Comparison of ENCODE assay signal across 8 mouse cellular contexts in the genomic region with DNA sequence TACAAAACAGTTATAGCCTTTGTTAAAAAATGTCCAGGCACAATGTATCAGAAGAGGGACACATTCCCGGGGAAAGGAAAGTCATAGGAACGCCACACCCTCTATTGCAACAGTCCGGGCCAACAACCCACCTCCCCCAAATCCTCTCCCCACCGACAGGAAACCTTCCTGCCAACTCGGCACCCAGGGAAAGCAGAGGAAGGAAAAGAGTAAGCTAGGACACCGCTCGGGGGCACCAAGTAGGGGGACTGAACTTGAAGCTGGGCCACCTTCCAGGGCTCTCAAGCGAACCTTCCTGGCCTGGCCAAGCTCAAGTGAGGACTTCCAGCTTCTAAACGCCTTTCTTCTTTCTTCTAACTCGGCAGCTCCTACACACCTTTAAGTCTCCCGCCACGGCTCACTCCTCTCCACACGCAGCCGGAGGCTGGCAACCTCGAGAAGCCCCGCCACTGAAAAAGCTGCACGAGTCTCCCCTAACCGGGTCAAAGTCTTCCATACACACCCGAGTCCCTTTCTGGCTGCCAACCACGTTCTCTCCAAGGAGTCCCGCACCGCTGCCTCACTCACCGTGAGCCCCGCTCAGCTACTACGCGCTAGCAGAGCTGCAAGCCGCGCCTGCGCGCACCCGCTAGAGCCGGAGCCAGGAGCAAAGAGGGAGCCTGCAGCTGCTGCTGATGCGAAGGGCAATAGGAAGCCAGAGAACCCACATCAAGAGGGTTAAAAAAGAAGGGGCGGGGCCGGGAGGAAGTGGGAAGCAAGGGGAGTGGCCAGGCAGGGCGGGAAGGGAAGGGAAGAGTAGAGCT. TPM values are rescaled to one million over a fixed set of nuclear protein-coding genes. Genes with fewer than 3 reads are reported as not detected.
DNase-seq lines count a peak whose midpoint lies in the region; ATAC-seq and TF ChIP-seq lines count a peak whose summit lies in the region.

Gene Prrg1 (minus strand): TSS at position 695 of the 803 bp plus-strand sequence.

- peak within 1 kb of the TSS; percentile 48 for H3K27ac ChIP-seq in cortical plate, adult 2 months (ENCODE audit: insufficient read depth, low read length)

- no peaks in the 10 kb centered on the region for H3K4me1 ChIP-seq in cortical plate, adult 2 months (ENCODE audit: control insufficient read depth, insufficient read depth, low read length)

- TF ChIP-seq POLR2A in cortical plate, adult 2 months (IDR thresholded peaks at IDR 0.05; ENCODE audit: extremely low read depth, insufficient read depth, low read length), result 0 out of 2 replicates have a peak, but pooled peaks have one; percentile 29

- ATAC-seq in activated CD4-positive, CD25-positive, alpha-beta regulatory T cell, adult 4 months, result peak; percentile 76
- peak; percentile 99 for ATAC-seq in megakaryocyte-erythroid progenitor cell, adult 5-6 weeks (replicated peaks; ENCODE audit: low FRiP score, low TSS enrichment, poor library complexity, severe bottlenecking)

- TF ChIP-seq CTCF in cortical plate, adult 2 months (IDR thresholded peaks at IDR 0.05; ENCODE audit: extremely low read depth, insufficient read depth, low read length), result no peak

- peak; percentile 72 for DNase-seq in gastrocnemius, postnatal 10 days
- peak; percentile 59 for DNase-seq in induced T-regulatory cell, adult 2 months (ENCODE audit: low read depth)
- DNase-seq in left cerebral cortex, postnatal 14 days (ENCODE audit: low spot score in 2 of 2), result peak; percentile 35 to 61
- DNase-seq in right cerebral cortex, postnatal 4 days, result peak; percentile 61
- peak; percentile 70 for DNase-seq in yolk sac, embryonic 10.5 days (ENCODE audit: low spot score)

- H3K4me3 ChIP-seq in cortical plate, adult 2 months (ENCODE audit: insufficient read depth, low read length), result peak within 1 kb of the TSS; percentile 50

- intact Hi-C loops in left cerebral cortex, postnatal 14 days (cut with DNase I), result no loop called here

RNA-seq across cellular contexts. Expression of gene Prrg1, which starts in this region (rescaled TPM):
- polyA plus RNA-seq in activated CD4-positive, CD25-positive, alpha-beta regulatory T cell, adult 4 months (2017; shearing (Covaris generic)), result 1 to 10 TPM; 4.4 to 6.3 TPM
- polyA plus RNA-seq in cortical plate, adult 2 months (2012; rRNA removed), result 4.8 and 5.4 TPM in 2 replicates
- total RNA-seq in gastrocnemius, postnatal 10 days (2021), result 10 to 100 TPM; 15.0 to 16.0 TPM
- total RNA-seq in left cerebral cortex, postnatal 14 days (2021), result 1 to 10 TPM; 2.3 to 3.6 TPM
- 8.0 and 13.1 TPM in 2 replicates for total RNA-seq in megakaryocyte-erythroid progenitor cell, adult 5-6 weeks (2014; fragmentation: Nextera tagmentation)
- 5.6 and 7.5 TPM in 2 replicates for total RNA-seq in megakaryocyte-erythroid progenitor cell, adult 5-6 weeks (2017)

Comparison
In these comparisons a context has a peak if more than half of its experiments do, and no peak if none do; other contexts are left out.
1. Peak in every context shown above with its lines: DNase-seq, ATAC-seq, H3K4me3 ChIP-seq and H3K27ac ChIP-seq.